Mouse (Mus musculus) hematopoietic stem cell, adult 5-6 weeks (primary cell): ENCODE data around the gene Nav2. TPM values are rescaled to one million over a fixed set of nuclear protein-coding genes. Genes with fewer than 3 reads are reported as not detected.
A peak's percentile ranks its signal among the peaks of the same experiment; 100 is the strongest.

Experiments used
- ATAC-seq, 2 experiments: fragments of 125-278 bp in 1 of 2; replicated peaks in 1 of 2; 2 replicates each; pipeline ENCODE4 v1.8.0; 2016 to 2017; ENCODE audit warnings: inconsistent platforms in 2 of 2, mild to moderate bottlenecking in 2 of 2, moderate number of reproducible peaks in 2 of 2, low read depth in 1 of 2, moderate TSS enrichment in 1 of 2; ENCODE audit not compliant: low FRiP score in 2 of 2, poor library complexity in 2 of 2, severe bottlenecking in 2 of 2, insufficient read depth in 1 of 2, low TSS enrichment in 1 of 2
- total RNA-seq: library from RNA; stranded (forward); fragments of 172-1452, 232-1000 nt; gene quantifications from 2 replicates; pipeline ENCODE4 v1.2.3, GENCODE M21; 2017

The Nav2 gene
- total RNA-seq, 1 experiment from 2014 or later = 7.4 TPM

GRCm38 (mm10) chr7:49534208-49534607, 625.7 kb downstream of the Nav2 start:
- ATAC-seq = no peak

- no peak for ATAC-seq
These were observed 629.8 kb downstream of the Nav2 start for GRCm38 (mm10) chr7:49538360-49538759.

- no peak for ATAC-seq
These were observed 631.7 kb downstream of the Nav2 start for GRCm38 (mm10) chr7:49540181-49540580.

DNA sequence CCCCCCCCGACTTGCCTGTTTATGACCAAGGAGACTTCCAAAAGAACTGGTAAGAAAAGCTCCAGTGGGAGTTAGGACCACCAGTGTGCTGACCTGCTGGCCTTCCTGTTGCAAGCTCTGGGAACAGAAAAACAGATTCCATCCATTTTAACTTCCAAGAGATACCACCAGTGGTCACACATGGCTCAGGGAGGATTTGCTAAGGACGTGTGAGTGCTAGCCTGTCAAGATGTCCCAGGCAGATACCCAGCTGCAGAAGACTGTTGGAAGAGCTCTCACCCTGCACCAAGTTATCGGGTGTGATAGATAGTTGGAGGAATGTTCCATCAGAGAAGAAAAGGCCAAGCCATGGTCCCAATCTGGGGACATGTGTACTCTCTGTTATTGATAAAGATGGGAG, 633.6 kb downstream of the Nav2 start:
- ATAC-seq = no peak

GRCm38 (mm10) chr7:49544775-49545705, 636.5 kb downstream of the Nav2 start:
- peak; percentile 93 to 95 for ATAC-seq

DNA sequence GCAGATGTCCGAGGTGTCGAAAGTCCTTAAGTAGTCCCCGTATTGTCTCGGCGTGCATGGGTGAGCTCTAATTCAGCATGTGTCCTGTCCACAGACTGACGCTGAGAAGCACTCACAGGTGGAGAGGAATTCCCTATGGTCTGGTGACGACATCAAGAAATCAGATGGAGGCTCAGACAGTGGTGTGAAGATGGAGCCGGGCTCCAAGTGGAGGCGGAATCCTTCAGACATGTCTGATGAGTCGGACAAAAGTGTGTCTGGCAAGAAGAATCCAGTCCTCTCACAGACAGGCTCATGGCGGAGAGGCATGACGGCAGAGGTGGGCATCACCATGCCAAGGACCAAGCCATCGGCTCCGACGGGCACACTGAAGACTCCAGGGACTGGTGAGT, 637.2 kb downstream of the Nav2 start:
- ATAC-seq = no peak

DNA sequence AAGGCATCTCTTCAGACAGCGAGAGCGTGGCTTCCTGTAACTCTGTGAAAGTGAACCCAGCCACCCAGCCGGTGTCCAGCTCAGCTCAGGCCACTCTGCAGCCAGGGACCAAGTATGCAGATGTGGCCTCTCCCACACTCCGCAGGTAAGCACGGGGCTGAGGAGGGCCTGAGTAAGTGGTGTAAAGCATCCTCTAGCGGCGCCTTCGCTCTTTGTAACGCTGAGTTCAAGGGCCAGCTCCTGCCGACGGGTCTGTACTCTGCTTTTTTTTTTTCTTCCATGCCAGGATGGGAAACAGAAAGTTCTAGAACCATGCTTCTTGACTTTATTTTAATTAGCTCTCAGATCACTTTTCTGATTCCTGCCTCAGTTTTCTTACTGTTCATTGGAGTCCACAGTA, 639.9 kb downstream of the Nav2 start:
- no peak for ATAC-seq

GRCm38 (mm10) chr7:49553236-49553981, 644.9 kb downstream of the Nav2 start:
- ATAC-seq = no peak

DNA sequence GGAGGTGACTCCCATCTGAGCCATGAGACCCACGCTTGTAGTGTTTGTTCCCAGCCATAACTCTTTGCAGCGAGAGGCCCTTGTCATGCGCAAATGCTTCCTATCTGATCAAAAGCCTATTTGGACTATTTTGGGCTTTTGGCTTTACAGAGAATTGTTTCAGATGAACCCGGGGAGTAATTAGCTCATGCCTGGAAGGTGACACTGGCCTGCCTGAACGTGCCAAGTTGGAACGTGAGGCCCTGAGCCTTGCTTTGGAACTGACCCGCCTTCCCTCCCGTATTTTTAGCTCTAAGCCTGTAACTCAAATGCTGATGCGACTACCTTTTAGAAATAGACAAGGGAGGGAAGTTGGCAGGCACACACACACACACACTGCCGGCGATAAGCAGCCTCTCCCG, 649.7 kb downstream of the Nav2 start:
- ATAC-seq = no peak

- no peak for ATAC-seq
These were observed 650.4 kb downstream of the Nav2 start for GRCm38 (mm10) chr7:49558895-49559294.

GRCm38 (mm10) chr7:49560012-49560411, 651.5 kb downstream of the Nav2 start:
- ATAC-seq = no peak

DNA sequence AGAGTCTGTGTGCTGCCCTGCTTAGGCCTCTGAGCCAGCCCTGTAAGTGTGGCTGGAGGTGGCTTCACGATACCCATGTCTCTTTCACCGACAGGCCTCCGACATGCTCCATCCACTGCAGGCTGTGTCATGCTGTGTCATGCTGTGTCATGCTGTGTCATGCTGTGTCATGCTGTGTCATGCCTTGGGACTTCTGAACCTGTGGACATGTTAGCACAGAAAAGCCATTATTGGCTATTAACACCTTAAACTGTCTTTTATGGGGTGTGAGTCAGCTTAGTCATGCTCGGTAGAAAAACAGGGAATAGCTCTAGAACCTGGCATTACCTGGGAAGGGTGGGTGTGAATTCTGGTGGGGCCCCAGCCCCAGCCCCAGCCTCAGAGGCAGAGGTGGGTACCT, 653.9 kb downstream of the Nav2 start:
- no peak for ATAC-seq

GRCm38 (mm10) chr7:49562851-49563250, 654.3 kb downstream of the Nav2 start:
- ATAC-seq = no peak

DNA sequence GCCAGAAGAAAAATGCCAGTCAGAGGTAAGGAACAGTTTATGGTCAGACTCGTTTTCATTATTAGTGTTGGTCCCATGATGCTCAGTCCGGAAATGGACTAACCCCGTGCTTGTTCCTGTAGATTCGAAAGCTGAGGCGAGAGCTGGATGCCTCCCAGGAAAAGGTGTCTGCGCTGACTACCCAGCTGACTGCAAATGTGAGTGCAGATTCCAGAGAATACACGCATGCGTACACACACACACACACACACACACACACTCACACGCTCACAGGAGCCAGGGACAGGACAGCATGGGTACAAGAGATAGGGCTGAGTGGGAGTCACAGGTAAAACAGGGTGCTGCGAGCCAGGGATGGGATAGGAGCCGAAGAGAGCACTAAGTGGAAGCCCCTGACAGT, 656.6 kb downstream of the Nav2 start:
- no peak for ATAC-seq

GRCm38 (mm10) chr7:49565798-49566197, 657.3 kb downstream of the Nav2 start:
- ATAC-seq = no peak

DNA sequence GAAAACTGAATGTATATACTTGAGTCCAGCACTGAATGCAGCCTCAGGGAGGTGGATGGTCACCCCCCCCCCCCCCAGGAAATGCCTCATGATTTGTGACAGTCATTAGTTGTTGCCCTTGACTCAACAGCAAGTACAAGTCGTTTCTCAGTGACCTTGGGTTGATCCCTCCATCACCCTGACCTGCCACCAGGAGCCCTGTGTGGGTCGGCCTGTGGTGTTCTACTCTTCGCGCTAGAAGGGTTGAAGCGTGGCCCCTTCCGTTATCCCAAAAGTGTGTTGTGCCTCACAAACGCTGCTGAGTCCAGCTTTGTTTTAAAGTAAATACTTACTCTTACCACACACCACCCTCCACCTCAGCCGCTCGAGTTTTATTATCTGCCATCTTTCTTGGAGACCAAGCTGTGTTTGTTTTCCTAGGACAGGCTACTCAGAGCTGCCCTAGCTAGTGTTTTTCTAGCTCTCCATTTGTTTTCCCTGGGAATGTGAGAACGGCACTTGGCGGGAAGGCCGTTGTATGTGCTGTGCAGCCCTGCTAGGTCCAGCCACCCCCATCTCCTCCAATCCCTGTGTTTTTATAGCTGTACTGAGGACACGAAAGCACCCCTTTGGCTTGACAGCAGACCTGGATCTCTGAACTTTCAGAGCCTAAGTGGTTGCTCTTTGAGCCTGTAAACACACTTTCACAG, 659.0 kb downstream of the Nav2 start:
- ATAC-seq = no peak

GRCm38 (mm10) chr7:49569646-49570045, 661.1 kb downstream of the Nav2 start:
- no peak for ATAC-seq

GRCm38 (mm10) chr7:49571606-49572005, 663.1 kb downstream of the Nav2 start:
- ATAC-seq = no peak
